ENCODE assay signal across 1 mouse cellular context in the genomic region with DNA sequence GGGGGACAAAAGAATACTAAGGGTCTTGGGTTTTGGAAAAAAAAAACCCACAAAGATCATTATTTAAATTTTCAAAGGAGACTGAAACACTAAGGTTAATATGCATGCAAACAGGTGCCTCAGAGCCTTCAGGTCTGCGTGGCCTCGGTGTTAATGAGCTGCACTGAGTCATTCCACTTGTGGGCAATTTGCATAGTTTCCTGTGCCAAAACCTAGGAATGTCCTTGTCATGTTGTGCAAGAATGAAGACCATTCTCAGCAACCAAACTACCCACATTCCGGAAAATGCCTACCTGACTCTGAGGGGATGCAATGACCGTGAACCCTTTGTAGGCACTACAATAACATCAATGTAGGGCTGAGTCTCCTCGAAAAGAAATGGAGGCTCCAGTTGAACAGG.
TF ChIP-seq lines count a peak whose summit lies in the region.

No protein-coding gene starts in this region.

TF ChIP-seq in CH12.LX, 34 proteins besides CTCF, POLR2A, EP300 and RAD21 (continued from another document):
- TF ChIP-seq MAX (IDR thresholded peaks at IDR 0.05; ENCODE audit: low read length) (peak; percentile 53; the same call in 1 of the 2 replicates), TCF12 (IDR thresholded peaks at IDR 0.05; ENCODE audit: low read depth, low read length) (peak; percentile 53; the same call in 1 of the 2 replicates), BHLHE40 (IDR thresholded peaks at IDR 0.05; ENCODE audit: low read depth, low read length) (peak; percentile 63), SIN3A (IDR thresholded peaks at IDR 0.05; ENCODE audit: low read length) (no peak), MXI1 (IDR thresholded peaks at IDR 0.05; ENCODE audit: low read depth, low read length) (no peak), NELFE (IDR thresholded peaks at IDR 0.05; ENCODE audit: low read depth, low read length) (no peak), MEF2A (IDR thresholded peaks at IDR 0.05; ENCODE audit: borderline replicate concordance, low read depth, low read length) (no peak), HCFC1 (IDR thresholded peaks at IDR 0.05; ENCODE audit: low read depth, low read length) (no peak), GABPA (IDR thresholded peaks at IDR 0.05; ENCODE audit: insufficient replicate concordance, low read depth, low read length) (no peak), TBP (conservative IDR thresholded peaks at IDR 0.05; ENCODE audit: low read depth, low read length) (no peak), POLR2AphosphoS2 (IDR thresholded peaks at IDR 0.05; ENCODE audit: low read depth, low read length) (no peak), USF2 (conservative IDR thresholded peaks at IDR 0.05; ENCODE audit: low read depth, low read length) (no peak), ZMIZ1 (IDR thresholded peaks at IDR 0.05; ENCODE audit: low read depth, low read length) (no peak), E2F4 (IDR thresholded peaks at IDR 0.05; ENCODE audit: insufficient replicate concordance, low read depth, low read length) (no peak), RCOR1 (conservative IDR thresholded peaks at IDR 0.05; ENCODE audit: low read depth, low read length) (peak; percentile 57; the same call in 1 of the 2 replicates), ELF1 (IDR thresholded peaks at IDR 0.05; ENCODE audit: low read depth, low read length) (no peak), ZC3H11A (IDR thresholded peaks at IDR 0.05; ENCODE audit: low read depth, low read length) (no peak), PAX5 (IDR thresholded peaks at IDR 0.05; ENCODE audit: low read length) (no peak), CHD2 (IDR thresholded peaks at IDR 0.05; ENCODE audit: low read length) (peak; percentile 46; the same call in 1 of the 2 replicates), NRF1 (IDR thresholded peaks at IDR 0.05; ENCODE audit: low read depth, low read length) (no peak), USF1 (IDR thresholded peaks at IDR 0.05; ENCODE audit: low read depth, low read length) (no peak), SMC3 (IDR thresholded peaks at IDR 0.05; ENCODE audit: low read depth, low read length) (no peak), MAFK (IDR thresholded peaks at IDR 0.05; ENCODE audit: insufficient replicate concordance, low read length) (0 out of 2 replicates have a peak, but pooled peaks have one; percentile 57), IRF4 (IDR thresholded peaks at IDR 0.05; ENCODE audit: low read depth, low read length) (peak; percentile 81), MAZ (IDR thresholded peaks at IDR 0.05; ENCODE audit: low read depth, low read length) (no peak), ETS1 (conservative IDR thresholded peaks at IDR 0.05; ENCODE audit: low read depth, low read length) (peak; percentile 48), JUN (IDR thresholded peaks at IDR 0.05; ENCODE audit: insufficient read depth, low read depth, low read length) (peak; percentile 72; the same call in 1 of the 2 replicates), JUND (conservative IDR thresholded peaks at IDR 0.05; ENCODE audit: low read depth, low read length) (no peak; the same call in 1 of the 2 replicates), MYC (IDR thresholded peaks at IDR 0.05; ENCODE audit: low read depth, low read length) (no peak), KAT2A (IDR thresholded peaks at IDR 0.05; ENCODE audit: insufficient replicate concordance, low read length) (no peak)
